Mouse (Mus musculus) forebrain, embryonic 16.5 days (tissue): ENCODE results near the gene Prkacb. TPM values are rescaled to one million over a fixed set of nuclear protein-coding genes. Genes with fewer than 3 reads are reported as not detected.

Experiments
- ATAC-seq: fragments of 200-750 bp; cut with Nextera tagmentation; 2 replicates; pipeline ENCODE4 v1.8.0; 2017; ENCODE audit warnings: mild to moderate bottlenecking, moderate library complexity
- H3K27ac ChIP-seq: fragments of 300-500 bp; sonication (generic); 2 replicates; pipeline ENCODE4 v1.5.1; 2014; ENCODE audit warnings: low read length, control low read depth
- H3K27me3 ChIP-seq: fragments of 300-500 bp; sonication (generic); replicated peaks from 2 replicates; pipeline ENCODE4 v1.6.1; 2014; ENCODE audit warnings: low read length; ENCODE audit not compliant: control insufficient read depth, insufficient read depth
- H3K36me3 ChIP-seq: fragments of 300-500 bp; sonication (generic); 2 replicates; pipeline ENCODE4 v1.6.1; 2014; ENCODE audit not compliant: control insufficient read depth, insufficient read depth
- H3K4me1 ChIP-seq: fragments of 300-500 bp; sonication (generic); replicated peaks from 2 replicates; pipeline ENCODE4 v1.6.1; 2014; ENCODE audit warnings: low read length; ENCODE audit not compliant: control insufficient read depth, insufficient read depth
- H3K4me2 ChIP-seq: fragments of 300-500 bp; sonication (generic); 2 replicates; pipeline ENCODE4 v1.6.1; 2014; ENCODE audit warnings: mild to moderate bottlenecking, low read length, control low read depth
- H3K4me3 ChIP-seq: fragments of 300-500 bp; sonication (generic); replicated peaks from 2 replicates; pipeline ENCODE4 v1.5.1; 2014; ENCODE audit warnings: mild to moderate bottlenecking, low read length, control low read depth
- H3K9ac ChIP-seq: fragments of 300-500 bp; sonication (generic); replicated peaks from 2 replicates; pipeline ENCODE4 v1.6.1; 2014; ENCODE audit warnings: low read depth, low read length, control low read depth
- H3K9me3 ChIP-seq: fragments of 300-500 bp; sonication (generic); 2 replicates; pipeline ENCODE4 v1.6.1; 2016; ENCODE audit warnings: low read length; ENCODE audit not compliant: control insufficient read depth
- WGBS: fragments of 180-500 bp; shearing (Covaris S2); extraction: QIAGEN DNeasy Blood & Tissue Kit; methylation state at CpG from one replicate; pipeline ENCODE4 v1.1.7; 2014; 5-methylcytosine and 5-hydroxymethylcytosine counted together
- polyA plus RNA-seq: library from polyadenylated mRNA; unstranded; fragments of >200 nt; fragmentation: Nextera tagmentation; extraction: Ambion mirVana; gene quantifications from 2 replicates; pipeline ENCODE4 v1.2.1, GENCODE M21; 2015

Gene Prkacb
- polyA plus RNA-seq, 1 experiment from 2014 or later = 195 TPM

GRCm38 (mm10) chr3:146686428-146686827 lies 126.4 kb downstream of the Prkacb start:
- H3K27ac ChIP-seq = no peak overlapping the region
- no peak for ATAC-seq
- 89% methylated on average over 8 of the region's 8 CpGs for WGBS
- H3K9me3 ChIP-seq = no peaks in the 10 kb centered on the region
- H3K36me3 ChIP-seq = no peaks in the 10 kb centered on the region
- H3K4me1 ChIP-seq = peaks cover 18% of the 10 kb centered on the region
- 0 out of 2 replicates have a peak, but pooled peaks cover 3% of the 10 kb centered on the region for H3K27me3 ChIP-seq
- no peak overlapping the region for H3K4me2 ChIP-seq
- H3K9ac ChIP-seq = no peak overlapping the region
- H3K4me3 ChIP-seq = no peak overlapping the region

GRCm38 (mm10) chr3:146684811-146685675 lies 127.7 kb downstream of the Prkacb start, which contains the start of gene Samd13:
Gene Samd13, minus strand, starts transcription at chr3:146685592.
- peak within 1 kb of the TSS; percentile 46 for H3K4me3 ChIP-seq
- ATAC-seq = peak; percentile 94
- H3K27ac ChIP-seq = no peak within 1 kb of the TSS
- no peaks in the 10 kb centered on the region for H3K9me3 ChIP-seq
- H3K4me2 ChIP-seq = peak within 1 kb of the TSS; percentile 81
- H3K27me3 ChIP-seq = 0 out of 2 replicates have a peak, but pooled peaks cover 3% of the 10 kb centered on the region
- peak within 1 kb of the TSS; percentile 33 for H3K9ac ChIP-seq
- 4% methylated on average over 50 of the region's 50 CpGs for WGBS
- no peaks in the 10 kb centered on the region for H3K36me3 ChIP-seq
- peaks cover 18% of the 10 kb centered on the region for H3K4me1 ChIP-seq

- WGBS = 87% methylated on average over 2 of the region's 2 CpGs
- Histone ChIP-seq H3K9ac (no peak overlapping the region), H3K27ac (no peak overlapping the region), H3K9me3 (no peaks in the 10 kb centered on the region), H3K36me3 (no peaks in the 10 kb centered on the region), H3K4me1 (peaks cover 18% of the 10 kb centered on the region), H3K4me3 (no peak overlapping the region), H3K4me2 (no peak overlapping the region), H3K27me3 (0 out of 2 replicates have a peak, but pooled peaks cover 3% of the 10 kb centered on the region)
- ATAC-seq = no peak
Observed at GRCm38 (mm10) chr3:146683095-146683494, 129.7 kb downstream of the Prkacb start.

GRCm38 (mm10) chr3:146682140-146682651 lies 130.6 kb downstream of the Prkacb start:
- Histone ChIP-seq H3K9ac (peak overlapping the region; percentile 43), H3K36me3 (no peaks in the 10 kb centered on the region), H3K4me1 (peaks cover 18% of the 10 kb centered on the region), H3K27me3 (0 out of 2 replicates have a peak, but pooled peaks cover 3% of the 10 kb centered on the region), H3K27ac (0 out of 2 replicates have a peak overlapping the region, but pooled peaks have one; percentile 26), H3K9me3 (no peaks in the 10 kb centered on the region), H3K4me3 (peak overlapping the region; percentile 38), H3K4me2 (peak overlapping the region; percentile 62)
- ATAC-seq = peak; percentile 51
- 13% methylated on average over 13 of the region's 13 CpGs for WGBS

GRCm38 (mm10) chr3:146681696-146682095 lies 131.1 kb downstream of the Prkacb start:
- WGBS = 43% methylated on average over 8 of the region's 8 CpGs
- H3K9ac ChIP-seq = peak overlapping the region; percentile 33; the same call in 1 of the 2 replicates
- peak; percentile 9; the same call in 1 of the 2 replicates for ATAC-seq
- H3K4me3 ChIP-seq = peak overlapping the region; percentile 38
- no peaks in the 10 kb centered on the region for H3K36me3 ChIP-seq
- H3K4me1 ChIP-seq = peaks cover 18% of the 10 kb centered on the region
- peak overlapping the region; percentile 62 for H3K4me2 ChIP-seq
- H3K27me3 ChIP-seq = 0 out of 2 replicates have a peak, but pooled peaks cover 3% of the 10 kb centered on the region
- no peak overlapping the region for H3K27ac ChIP-seq
- H3K9me3 ChIP-seq = no peaks in the 10 kb centered on the region

- Histone ChIP-seq H3K4me2 (no peak overlapping the region), H3K4me3 (no peak overlapping the region), H3K9me3 (no peaks in the 10 kb centered on the region), H3K27me3 (0 out of 2 replicates have a peak, but pooled peaks cover 3% of the 10 kb centered on the region), H3K36me3 (no peaks in the 10 kb centered on the region), H3K27ac (no peak overlapping the region), H3K9ac (no peak overlapping the region), H3K4me1 (peaks cover 18% of the 10 kb centered on the region)
- WGBS = 91% methylated on average over 13 of the region's 13 CpGs
- ATAC-seq = no peak
Observed at GRCm38 (mm10) chr3:146680625-146681024, 132.2 kb downstream of the Prkacb start.

- H3K27me3 ChIP-seq = 0 out of 2 replicates have a peak, but pooled peaks cover 3% of the 10 kb centered on the region
- 94% methylated on average over 16 of the region's 16 CpGs for whole genome bisulfite sequencing
- no peak overlapping the region for H3K27ac ChIP-seq
- H3K4me2 ChIP-seq = no peak overlapping the region
- ATAC-seq = no peak
- no peak overlapping the region for H3K4me3 ChIP-seq
- no peak overlapping the region for H3K9ac ChIP-seq
- H3K36me3 ChIP-seq = no peaks in the 10 kb centered on the region
- H3K4me1 ChIP-seq = peaks cover 12% of the 10 kb centered on the region
- no peaks in the 10 kb centered on the region for H3K9me3 ChIP-seq
Observed at GRCm38 (mm10) chr3:146679646-146680045, 133.1 kb downstream of the Prkacb start.
